Mouse (Mus musculus) C2C12 (cell line): ENCODE measurements around the gene Mreg.

Experiments used
- CTCF ChIP-seq: IDR thresholded peaks from one replicate; pipeline ENCODE4 v1.5.1; 2011; ENCODE audit not compliant: control insufficient read depth, insufficient read depth, insufficient read length
- MAX ChIP-seq: IDR thresholded peaks from one replicate; pipeline ENCODE4 v1.6.1; 2011; ENCODE audit warnings: mild to moderate bottlenecking, control low read depth
- MYOD1 ChIP-seq: IDR thresholded peaks from one replicate; pipeline ENCODE4 v1.6.1; 2011; ENCODE audit warnings: low read depth; ENCODE audit not compliant: control insufficient read depth, insufficient read length

GRCm38 (mm10) chr1:72123434-72124297 lies 88.4 kb downstream of the Mreg start:
- peak; percentile 85 for TF ChIP-seq CTCF
- no peak for TF ChIP-seq MAX
- no peak for TF ChIP-seq MYOD1
